Mouse (Mus musculus): ENCODE results near the gene Bcl9.
A peak's percentile ranks its signal among the peaks of the same experiment; 100 is the strongest.

The Bcl9 gene

DNA sequence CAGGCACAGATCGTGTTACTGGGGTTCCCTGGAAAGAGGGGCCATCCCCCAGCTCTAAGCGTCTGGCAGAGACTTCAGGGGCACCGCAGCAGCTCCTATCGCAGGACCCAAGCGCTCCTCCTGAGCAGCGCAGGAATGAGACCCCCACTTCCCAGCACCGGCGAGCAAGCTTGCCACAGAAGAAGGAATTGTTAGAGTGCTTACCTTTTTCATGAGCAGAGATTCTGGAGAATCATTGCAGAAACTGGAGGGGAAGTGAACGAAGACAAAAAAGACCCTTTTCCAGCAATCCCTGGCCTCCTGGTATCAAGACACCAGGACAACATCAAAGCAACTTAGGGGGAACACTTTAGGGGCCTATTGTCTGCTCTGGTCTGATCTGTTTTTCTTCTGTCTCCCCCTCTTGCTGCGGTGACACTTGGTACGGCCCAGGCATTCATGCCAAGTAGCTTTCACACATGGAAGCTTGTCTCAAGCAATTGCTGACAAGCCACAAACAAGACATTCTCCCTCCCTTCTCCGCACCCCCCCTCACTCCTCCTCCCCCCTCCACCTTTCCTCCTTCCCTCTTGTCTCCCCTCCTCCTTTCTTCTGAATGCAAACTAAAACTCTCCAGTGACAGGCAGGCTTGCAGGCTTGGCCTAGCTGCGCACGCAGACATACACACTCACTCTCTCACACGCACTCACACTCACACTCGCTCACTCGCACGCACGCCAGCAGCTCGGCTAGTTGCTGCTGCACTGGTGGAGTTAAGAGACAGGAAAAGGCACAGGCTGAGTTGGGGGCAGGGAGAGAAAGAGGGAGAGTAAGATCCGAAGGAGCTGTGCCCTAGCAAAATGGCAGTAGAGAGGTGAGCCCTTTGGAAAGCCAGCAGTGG, at the start of gene Bcl9:
Gene Bcl9, minus strand, starts transcription at position 365 of the 880 bp plus-strand sequence.
- peak; percentile 71 for DNase-seq (ENCODE audit: low spot score)

DNA sequence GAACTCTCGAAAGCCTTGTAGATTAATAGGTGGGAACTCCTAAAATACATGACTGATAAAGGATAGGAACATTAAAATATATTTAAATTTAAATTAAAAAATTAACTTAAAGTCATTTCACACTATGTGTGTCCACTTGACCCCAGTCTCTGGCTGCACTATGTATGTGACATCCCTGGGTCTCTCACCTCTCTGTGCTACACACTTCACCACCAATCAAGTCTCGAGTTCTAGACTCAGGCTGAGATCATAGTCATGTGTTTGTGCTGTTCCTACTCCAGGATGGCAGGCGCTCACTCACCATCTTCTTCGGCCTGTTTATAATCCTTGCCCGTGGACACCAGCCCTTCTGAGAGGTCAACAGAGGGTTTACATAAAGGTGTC, 41.5 kb upstream of the Bcl9 start:
- DNase-seq (ENCODE audit: low spot score), result no peak

DNA sequence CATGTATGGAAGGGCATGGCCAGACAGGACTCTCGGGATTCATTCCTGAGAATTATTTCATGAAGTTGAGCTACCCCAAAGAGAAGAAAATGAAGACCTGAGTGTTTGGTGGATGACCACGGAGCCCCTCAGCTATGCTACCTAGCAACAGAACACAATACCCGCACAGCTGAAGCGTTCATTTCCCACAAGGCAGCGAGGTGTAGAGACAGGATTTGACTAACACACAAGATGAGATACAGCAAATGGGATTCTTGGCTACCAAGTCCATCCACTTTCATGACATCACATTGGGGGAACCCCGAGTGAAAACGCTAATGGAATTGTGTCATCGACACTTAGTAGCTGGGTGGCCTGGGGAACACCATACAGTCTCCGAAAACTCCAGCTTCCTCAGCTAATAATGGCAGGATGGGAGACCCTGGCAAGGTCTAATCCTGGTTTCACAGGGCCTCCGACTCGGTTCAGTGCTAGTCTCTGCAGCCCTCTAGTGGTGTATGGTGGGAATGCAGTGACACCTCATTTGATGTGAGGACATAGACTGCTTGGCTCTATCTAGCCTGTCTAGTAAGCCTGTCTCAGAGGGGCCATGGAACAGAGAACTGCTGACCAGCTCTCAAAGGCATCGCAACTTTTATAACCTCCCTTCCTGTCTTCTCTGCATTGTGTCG, 40.9 kb upstream of the Bcl9 start:
- peak; percentile 92 for DNase-seq (ENCODE audit: low spot score)

DNA sequence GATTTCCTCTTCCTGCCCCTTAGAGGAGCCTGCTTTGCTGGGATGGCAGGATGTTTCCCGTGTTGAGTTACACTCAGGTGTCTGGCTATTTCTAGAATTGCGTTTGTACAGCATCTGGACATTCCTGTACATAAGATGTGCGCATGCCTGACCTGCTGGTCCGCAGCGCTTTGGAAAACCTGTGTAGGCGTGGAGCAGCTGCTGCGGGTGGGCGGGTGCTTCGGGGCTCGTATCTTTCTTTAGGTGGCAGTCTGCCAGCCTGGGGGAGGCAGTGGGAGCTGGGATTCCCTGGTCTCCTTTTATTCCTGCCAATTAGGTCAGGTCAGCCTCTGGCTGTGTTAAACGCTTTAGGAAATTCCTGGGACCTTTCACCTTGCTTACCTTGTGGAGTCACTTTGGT, 39.6 kb upstream of the Bcl9 start:
- DNase-seq (ENCODE audit: low spot score), result peak; percentile 25

- no peak for DNase-seq (ENCODE audit: low spot score)
Observed at GRCm38 (mm10) chr3:97336331-97336730, 38.6 kb upstream of the Bcl9 start.

DNA sequence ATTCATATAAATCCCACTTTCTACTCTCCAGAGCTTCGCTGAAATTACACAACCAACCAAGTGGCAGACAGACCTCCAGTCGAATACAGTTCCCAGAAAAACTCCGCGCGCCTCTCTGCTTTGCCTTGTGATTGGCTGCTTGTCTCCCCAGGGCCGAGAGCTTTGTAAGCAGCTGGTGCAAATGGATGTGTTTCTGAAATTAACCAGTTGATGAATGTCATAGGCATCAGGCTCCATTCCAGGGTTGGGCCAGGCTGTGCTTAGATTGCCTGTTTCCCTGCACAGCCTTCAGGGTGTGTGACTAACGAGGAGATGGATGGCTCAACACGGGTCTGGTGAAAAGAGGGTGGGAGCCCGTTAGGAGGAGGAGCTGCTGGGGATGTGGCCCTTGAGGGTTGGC, 36.9 kb upstream of the Bcl9 start:
- DNase-seq (ENCODE audit: low spot score), result no peak

DNA sequence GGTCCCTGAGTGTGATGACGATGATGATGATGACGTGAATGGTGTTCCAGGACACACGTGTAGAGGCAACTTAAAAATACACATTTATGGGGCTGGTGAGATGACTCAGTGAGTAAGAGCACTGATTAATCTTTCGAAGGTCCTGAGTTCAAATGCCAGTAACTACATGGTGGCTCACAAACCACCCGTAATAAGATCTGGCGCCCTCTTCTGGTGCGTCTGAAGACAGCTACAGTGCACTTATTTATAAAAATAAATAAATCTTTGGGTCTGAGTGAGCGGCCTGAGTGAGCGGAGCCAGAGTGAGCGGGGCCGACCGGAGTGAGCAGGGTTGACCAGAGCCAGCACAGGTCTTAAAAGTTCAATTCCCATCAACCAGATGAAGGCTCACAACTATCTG, 34.5 kb upstream of the Bcl9 start:
- DNase-seq (ENCODE audit: low spot score), result no peak

DNA sequence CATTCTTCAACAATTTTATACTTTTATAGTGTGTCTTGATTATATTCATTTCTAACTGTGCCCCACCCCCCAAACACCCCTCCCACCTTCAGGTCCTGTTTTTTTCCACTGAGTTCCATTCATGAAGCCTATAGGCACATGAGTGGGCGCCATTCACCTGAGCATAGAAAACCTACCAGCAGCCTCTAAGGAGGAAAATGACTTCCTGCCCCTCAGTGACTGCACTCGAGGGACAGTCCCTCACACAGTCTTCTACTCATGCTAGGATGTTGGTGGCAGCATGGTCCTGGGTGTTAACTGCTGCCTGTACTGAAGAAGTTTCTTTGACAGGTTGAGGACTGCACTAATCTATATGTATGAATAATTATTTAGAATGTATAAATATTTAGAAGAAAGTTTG, 30.1 kb upstream of the Bcl9 start:
- no peak for DNase-seq (ENCODE audit: low spot score)

GRCm38 (mm10) chr3:97327356-97327755, 29.6 kb upstream of the Bcl9 start:
- DNase-seq (ENCODE audit: low spot score), result no peak

GRCm38 (mm10) chr3:97325621-97326345, 28.1 kb upstream of the Bcl9 start:
- no peak for DNase-seq (ENCODE audit: low spot score)

DNA sequence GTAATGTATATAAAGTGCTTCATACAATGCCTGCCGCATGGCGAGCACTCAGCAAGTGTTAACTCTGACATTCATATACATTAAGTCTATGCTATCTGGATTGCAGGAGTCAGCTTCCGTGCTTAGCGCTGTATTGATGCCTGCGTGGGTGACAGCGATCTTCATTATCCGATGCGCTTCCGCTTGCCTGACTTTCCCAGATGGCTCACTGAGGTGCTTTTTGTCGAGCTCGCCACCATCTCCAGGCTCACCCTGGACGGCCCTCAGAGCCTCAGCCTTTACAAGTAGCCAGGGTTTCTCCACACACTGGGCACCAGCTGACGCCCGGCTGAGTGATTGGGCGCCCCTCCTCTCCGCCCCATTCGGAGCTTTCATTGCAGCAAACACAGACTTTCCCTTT, 26.3 kb upstream of the Bcl9 start:
- no peak for DNase-seq (ENCODE audit: low spot score)

DNA sequence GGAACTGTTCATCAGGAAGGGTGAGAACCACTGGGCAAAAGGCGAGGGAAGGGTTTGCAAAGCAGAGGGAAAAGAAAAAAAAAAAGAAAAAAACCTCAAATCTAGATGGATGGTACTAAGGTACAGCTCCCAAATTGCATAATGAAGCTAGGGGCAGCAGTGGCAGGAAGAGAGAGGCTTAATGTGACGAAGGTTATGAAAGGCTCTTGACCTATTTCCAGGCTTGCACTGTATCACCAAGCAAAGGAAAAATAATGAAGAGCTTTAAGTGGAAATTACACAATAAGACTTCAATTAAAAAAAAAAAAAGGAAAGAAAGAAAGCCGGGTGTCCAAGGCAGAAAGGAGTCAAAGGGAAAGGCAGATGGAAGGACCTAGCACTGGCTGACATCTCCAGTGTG, 19.6 kb upstream of the Bcl9 start:
- no peak for DNase-seq (ENCODE audit: low spot score)

GRCm38 (mm10) chr3:97313431-97313830, 15.7 kb upstream of the Bcl9 start:
- DNase-seq (ENCODE audit: low spot score), result no peak

DNA sequence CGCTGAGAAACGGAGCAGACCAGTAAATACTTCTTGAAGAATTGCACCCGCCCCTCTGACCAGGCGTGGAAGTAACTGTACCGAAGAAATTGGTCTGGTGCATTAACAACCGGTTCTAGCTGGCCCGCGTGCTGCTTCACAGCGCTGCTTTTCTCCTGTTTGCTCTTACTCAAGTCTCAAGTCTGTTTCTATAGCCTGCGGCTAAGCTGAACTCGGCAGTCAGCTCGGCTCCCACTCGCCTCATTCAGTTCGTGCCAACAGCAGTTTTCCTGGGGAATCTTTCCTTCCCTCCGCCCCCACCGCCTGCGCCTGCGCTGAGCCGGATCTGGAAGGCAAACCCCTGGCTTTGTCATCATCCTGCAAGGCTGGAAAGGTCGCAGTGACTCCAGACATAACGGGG, 14.3 kb upstream of the Bcl9 start:
- DNase-seq (ENCODE audit: low spot score), result peak; percentile 18

GRCm38 (mm10) chr3:97309748-97310536, 12.2 kb upstream of the Bcl9 start:
- no peak for DNase-seq (ENCODE audit: low spot score)

DNA sequence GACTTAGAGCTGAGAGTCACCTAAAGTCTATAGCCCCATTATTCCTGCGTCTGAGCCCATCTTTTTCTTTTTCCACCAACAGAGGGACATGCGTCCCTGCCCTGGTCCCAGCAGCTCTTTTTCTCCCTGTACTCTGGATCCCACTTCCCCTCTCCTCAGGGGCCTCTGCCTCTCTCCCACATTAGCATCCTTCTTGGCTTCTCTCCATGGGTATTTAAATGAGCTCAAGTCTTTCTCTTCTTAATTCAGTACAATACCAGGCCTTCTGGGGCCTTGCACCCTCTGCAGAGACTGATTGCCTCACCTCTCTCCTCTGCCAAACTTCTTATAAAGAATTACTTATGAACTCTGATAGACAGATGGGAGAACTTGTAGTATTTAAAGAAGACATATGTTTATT, 10.7 kb upstream of the Bcl9 start:
- no peak for DNase-seq (ENCODE audit: low spot score)

DNA sequence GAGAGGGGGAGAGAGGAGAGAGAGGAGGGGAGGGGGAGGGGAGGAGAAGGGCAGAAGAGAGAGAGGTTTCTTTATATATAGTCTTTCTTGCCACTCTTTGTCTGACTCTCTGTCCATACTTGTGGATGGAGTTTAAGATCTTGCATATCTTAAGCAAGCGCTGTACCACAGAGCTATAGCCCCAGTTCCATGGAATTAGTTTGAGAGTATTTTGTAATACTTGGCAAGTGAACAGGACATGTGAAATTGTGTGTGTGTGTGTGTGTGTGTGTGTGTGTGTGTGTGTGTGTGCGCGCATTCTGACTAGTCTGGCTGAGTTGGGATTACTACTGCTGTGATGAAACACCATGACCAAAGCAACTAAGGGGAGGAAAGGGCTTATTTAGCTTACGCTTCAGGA, 8.2 kb upstream of the Bcl9 start:
- DNase-seq (ENCODE audit: low spot score), result no peak

DNA sequence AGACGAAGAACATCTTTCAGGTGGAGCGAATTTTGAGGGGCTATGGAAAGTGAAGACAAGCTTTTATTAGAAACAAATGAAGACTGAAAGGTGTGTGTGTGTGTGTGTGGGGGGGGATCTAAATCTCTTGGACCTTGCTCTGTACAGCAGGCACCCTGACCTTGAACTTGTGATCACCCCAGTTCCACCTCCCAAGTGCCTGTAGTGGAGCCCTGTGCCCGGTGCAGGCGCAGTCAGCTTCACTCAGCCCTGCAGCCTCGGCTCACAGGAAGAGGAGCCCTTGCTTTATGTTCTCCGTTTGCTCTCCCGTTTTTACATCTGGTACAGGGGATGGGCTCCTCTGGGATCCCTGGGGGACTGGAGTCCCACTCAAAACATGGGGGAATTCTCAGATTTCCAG, 3.9 kb upstream of the Bcl9 start:
- DNase-seq (ENCODE audit: low spot score), result no peak

- no peak for DNase-seq (ENCODE audit: low spot score)
Observed at GRCm38 (mm10) chr3:97300370-97300769, 2.7 kb upstream of the Bcl9 start.

DNA sequence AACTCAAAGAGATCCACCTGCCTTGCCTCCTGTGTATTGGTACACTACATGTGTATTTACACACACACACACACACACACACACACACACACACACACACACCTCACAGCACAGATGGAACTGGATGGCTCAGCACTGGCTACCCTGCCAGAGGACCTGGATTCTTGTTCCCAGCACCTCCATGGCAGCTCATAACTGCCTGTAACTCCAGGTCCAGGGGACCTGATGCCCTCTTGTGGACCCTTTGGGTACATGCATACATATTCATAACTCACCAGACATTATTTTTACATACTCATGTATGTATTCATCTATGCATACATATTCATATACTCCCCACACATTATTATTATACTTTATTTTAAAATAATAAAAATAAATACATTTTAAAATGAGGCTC, 2.2 kb upstream of the Bcl9 start:
- DNase-seq (ENCODE audit: low spot score), result no peak

DNA sequence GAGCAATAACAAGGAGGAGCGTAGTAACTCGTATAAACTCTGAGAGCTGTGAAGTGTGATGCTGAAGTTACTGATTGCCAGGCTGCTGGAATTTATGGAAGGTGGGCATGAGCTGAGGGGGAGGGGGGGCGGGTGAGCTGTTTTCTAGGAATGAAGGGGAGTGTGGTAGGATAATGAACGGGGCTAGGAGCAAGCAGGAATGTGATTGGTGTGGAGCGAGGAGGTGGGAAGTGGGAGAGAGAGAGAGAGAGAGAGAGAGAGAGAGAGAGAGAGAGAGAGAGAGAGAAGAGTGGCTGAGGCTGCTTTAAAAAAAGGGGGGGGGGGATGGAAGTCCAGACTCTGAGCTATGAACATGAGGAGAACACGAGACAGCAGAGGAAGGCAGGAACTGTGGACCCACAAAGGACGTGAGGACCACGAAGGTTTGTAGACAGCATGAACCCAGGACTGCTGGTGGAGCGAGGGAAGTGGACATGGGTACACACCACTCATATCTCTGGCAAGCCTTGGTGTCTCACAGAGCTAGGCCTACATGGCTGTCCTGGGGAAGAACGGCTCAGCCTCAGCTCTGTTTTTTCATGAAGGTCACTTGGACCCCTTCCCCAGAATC, 1.2 kb upstream of the Bcl9 start:
- no peak for DNase-seq (ENCODE audit: low spot score)

All from ovary, postnatal 10 days (tissue).